Mouse (Mus musculus): ENCODE measurements around the gene Alg1.

Gene Alg1

GRCm38 (mm10) chr16:5232982-5233381 lies 439 bp upstream of the Alg1 start:
- no peak for DNase-seq (ENCODE audit: low spot score in 2 of 2)

- no peak for DNase-seq (ENCODE audit: low spot score in 2 of 2)
These were observed 8.9 kb downstream of the Alg1 start for GRCm38 (mm10) chr16:5242355-5242754.

GRCm38 (mm10) chr16:5242882-5243281 lies 9.5 kb downstream of the Alg1 start:
- DNase-seq (ENCODE audit: low spot score in 2 of 2): no peak

- DNase-seq (ENCODE audit: low spot score in 2 of 2): peak in 1 of 2 experiments; percentile 57
These were observed 11.0 kb downstream of the Alg1 start for GRCm38 (mm10) chr16:5244411-5244810.

GRCm38 (mm10) chr16:5250891-5251290 lies 17.5 kb downstream of the Alg1 start:
- DNase-seq (ENCODE audit: low spot score in 2 of 2): no peak

- DNase-seq (ENCODE audit: low spot score in 2 of 2): no peak
These were observed 18.8 kb downstream of the Alg1 start for GRCm38 (mm10) chr16:5252260-5252659.

- peak in 1 of 2 experiments; percentile 55 for DNase-seq (ENCODE audit: low spot score in 2 of 2)
These were observed 21.1 kb downstream of the Alg1 start for GRCm38 (mm10) chr16:5254346-5255025.

GRCm38 (mm10) chr16:5255081-5255740 lies 21.8 kb downstream of the Alg1 start:
- no peak for DNase-seq (ENCODE audit: low spot score in 2 of 2)

GRCm38 (mm10) chr16:5255779-5256496 lies 22.5 kb downstream of the Alg1 start, which contains the start of gene Eef2kmt:
Eef2kmt (minus strand) TSS chr16:5255983.
- DNase-seq (ENCODE audit: low spot score in 2 of 2): peak; percentile 95 to 97

GRCm38 (mm10) chr16:5263156-5263555 lies 29.7 kb downstream of the Alg1 start:
- no peak for DNase-seq (ENCODE audit: low spot score in 2 of 2)

- DNase-seq (ENCODE audit: low spot score in 2 of 2): no peak
These were observed 30.5 kb downstream of the Alg1 start for GRCm38 (mm10) chr16:5263926-5264325.

- DNase-seq (ENCODE audit: low spot score in 2 of 2): no peak
These were observed 38.1 kb downstream of the Alg1 start for GRCm38 (mm10) chr16:5271411-5272035.

GRCm38 (mm10) chr16:5272371-5272770 lies 39.0 kb downstream of the Alg1 start:
- DNase-seq (ENCODE audit: low spot score in 2 of 2): no peak

GRCm38 (mm10) chr16:5279571-5280222 lies 46.3 kb downstream of the Alg1 start:
- DNase-seq (ENCODE audit: low spot score in 2 of 2): no peak

- DNase-seq (ENCODE audit: low spot score in 2 of 2): no peak
These were observed 49.3 kb downstream of the Alg1 start for GRCm38 (mm10) chr16:5282686-5283085.

- DNase-seq (ENCODE audit: low spot score in 2 of 2): no peak
These were observed 52.0 kb downstream of the Alg1 start for GRCm38 (mm10) chr16:5285376-5285775.

Data from left cerebral cortex, adult 9 months (tissue).